Mouse (Mus musculus) heart, embryonic 13.5 days (tissue): ENCODE measurements around the gene Vars. TPM values are rescaled to one million over a fixed set of nuclear protein-coding genes. Genes with fewer than 3 reads are reported as not detected.
"Not testable (repeated sequence)": the region's sequence is repeated elsewhere in the genome, so short reads cannot be mapped to it uniquely, and the experiment has no call there.

Experiments used
- ATAC-seq: fragments of 200-750 bp; cut with Nextera tagmentation; 2 replicates; pipeline ENCODE4 v1.8.0; 2017; ENCODE audit warnings: moderate TSS enrichment; ENCODE audit not compliant: insufficient number of reproducible peaks, low FRiP score, low TSS enrichment; ENCODE audit errors: extremely low read depth
- H3K27ac ChIP-seq: fragments of 300-500 bp; sonication (generic); replicated peaks from 2 replicates; pipeline ENCODE4 v1.5.1; 2015; ENCODE audit warnings: moderate library complexity, mild to moderate bottlenecking, inconsistent platforms
- H3K27me3 ChIP-seq: fragments of 300-500 bp; sonication (generic); replicated peaks from 2 replicates; pipeline ENCODE4 v1.6.1; 2015; ENCODE audit warnings: mild to moderate bottlenecking, inconsistent platforms
- H3K36me3 ChIP-seq: fragments of 300-500 bp; sonication (generic); 2 replicates; pipeline ENCODE4 v1.6.1; 2015; ENCODE audit warnings: mild to moderate bottlenecking, inconsistent platforms
- H3K4me1 ChIP-seq: fragments of 300-500 bp; sonication (generic); 2 replicates; pipeline ENCODE4 v1.6.1; 2015; ENCODE audit warnings: inconsistent platforms
- H3K4me2 ChIP-seq: fragments of 300-500 bp; sonication (generic); 2 replicates; pipeline ENCODE4 v1.6.1; 2015; ENCODE audit warnings: inconsistent platforms, mild to moderate bottlenecking, moderate library complexity
- H3K4me3 ChIP-seq: fragments of 300-500 bp; sonication (generic); 2 replicates; pipeline ENCODE4 v1.5.1; 2015; ENCODE audit warnings: moderate library complexity, mild to moderate bottlenecking, inconsistent platforms
- H3K9ac ChIP-seq: fragments of 300-500 bp; sonication (generic); 2 replicates; pipeline ENCODE4 v1.6.1; 2015; ENCODE audit warnings: inconsistent platforms, mild to moderate bottlenecking, moderate library complexity
- H3K9me3 ChIP-seq: fragments of 300-500 bp; sonication (generic); 2 replicates; pipeline ENCODE4 v1.6.1; 2016; ENCODE audit warnings: inconsistent platforms
- WGBS: fragments of 180-500 bp; shearing (Covaris S2); methylation state at CpG from one replicate; pipeline ENCODE4 v1.1.7; 2015; ENCODE audit warnings: mixed read lengths; 5-methylcytosine and 5-hydroxymethylcytosine counted together
- polyA plus RNA-seq: library from polyadenylated mRNA; unstranded; fragments of >200 nt; fragmentation: Nextera tagmentation; extraction: Ambion mirVana; gene quantifications from 2 replicates; pipeline ENCODE4 v1.2.1, GENCODE M21; 2015

Vars gene
- 59.9 and 63.0 TPM in 2 replicates for polyA plus RNA-seq

GRCm38 (mm10) chr17:35000717-35001451 is at the start of gene Vars:
TSS of gene Vars (plus strand) at chr17:35000987.
- under 1% methylated on average over 83 of the region's 83 CpGs for WGBS
- H3K4me1 ChIP-seq, result peaks cover 64% of the 10 kb centered on the region

GRCm38 (mm10) chr17:34951636-34952377 is 49.0 kb upstream of the Vars start:
- WGBS, result under 1% methylated on average over 29 of the region's 29 CpGs
- Histone ChIP-seq H3K36me3 (peaks cover 23% of the 10 kb centered on the region), H3K27me3 (peaks cover 18% of the 10 kb centered on the region), H3K9ac (peak overlapping the region; percentile 99), H3K4me2 (peak overlapping the region; percentile 95), H3K4me3 (peak overlapping the region; percentile 83), H3K27ac (peak overlapping the region; percentile 87), H3K4me1 (peaks cover 18% of the 10 kb centered on the region), H3K9me3 (no peaks in the 10 kb centered on the region)
- no peak for ATAC-seq

More at GRCm38 (mm10) chr17:35000717-35001451, at the start of gene Vars:
- peak within 1 kb of the TSS; percentile 93 for H3K4me3 ChIP-seq
- peaks cover 49% of the 10 kb centered on the region for H3K36me3 ChIP-seq
- peak within 1 kb of the TSS; percentile 100 for H3K4me2 ChIP-seq
- peak within 1 kb of the TSS; percentile 99 for H3K9ac ChIP-seq
- no peaks in the 10 kb centered on the region for H3K9me3 ChIP-seq
- peak within 1 kb of the TSS; percentile 96 for H3K27ac ChIP-seq
- H3K27me3 ChIP-seq, result no peaks in the 10 kb centered on the region
- peak; percentile 85 for ATAC-seq

GRCm38 (mm10) chr17:34952378-34953040 is 48.3 kb upstream of the Vars start:
- H3K4me1 ChIP-seq, result peaks cover 18% of the 10 kb centered on the region
- peaks cover 21% of the 10 kb centered on the region for H3K27me3 ChIP-seq
- WGBS, result under 1% methylated on average over 23 of the region's 23 CpGs
- H3K4me2 ChIP-seq, result peak overlapping the region; percentile 95
- peak overlapping the region; percentile 99 for H3K9ac ChIP-seq
- H3K4me3 ChIP-seq, result peak overlapping the region; percentile 83
- peak; percentile 71; the same call in 1 of the 2 replicates for ATAC-seq
- peak overlapping the region; percentile 87 for H3K27ac ChIP-seq
- no peaks in the 10 kb centered on the region for H3K9me3 ChIP-seq
- peaks cover 23% of the 10 kb centered on the region for H3K36me3 ChIP-seq

- no peak for ATAC-seq
- Histone ChIP-seq H3K4me1 (peaks cover 18% of the 10 kb centered on the region), H3K27ac (no peak overlapping the region), H3K4me2 (peak overlapping the region; percentile 95; the same call in 1 of the 2 replicates), H3K4me3 (peak overlapping the region; percentile 83; the same call in 1 of the 2 replicates), H3K36me3 (peaks cover 23% of the 10 kb centered on the region), H3K9me3 (no peaks in the 10 kb centered on the region), H3K27me3 (peaks cover 21% of the 10 kb centered on the region), H3K9ac (no peak overlapping the region)
- 79% methylated on average over 3 of the region's 3 CpGs for WGBS
Measured at GRCm38 (mm10) chr17:34953258-34953657, 47.5 kb upstream of the Vars start.

- Histone ChIP-seq H3K27me3 (peaks cover 21% of the 10 kb centered on the region), H3K9me3 (no peaks in the 10 kb centered on the region), H3K36me3 (peaks cover 23% of the 10 kb centered on the region), H3K4me1 (peaks cover 18% of the 10 kb centered on the region), H3K4me2 (no peak overlapping the region), H3K4me3 (no peak overlapping the region), H3K27ac (no peak overlapping the region), H3K9ac (no peak overlapping the region)
- WGBS, result 90% methylated on average over 4 of the region's 4 CpGs
- ATAC-seq, result no peak
Measured at GRCm38 (mm10) chr17:34953904-34954303, 46.9 kb upstream of the Vars start.

- H3K27ac ChIP-seq, result no peak overlapping the region
- H3K9ac ChIP-seq, result no peak overlapping the region
- H3K9me3 ChIP-seq, result no peaks in the 10 kb centered on the region
- peaks cover 21% of the 10 kb centered on the region for H3K27me3 ChIP-seq
- no peak overlapping the region for H3K4me2 ChIP-seq
- peaks cover 17% of the 10 kb centered on the region for H3K36me3 ChIP-seq
- peaks cover 19% of the 10 kb centered on the region for H3K4me1 ChIP-seq
- no peak for ATAC-seq
- H3K4me3 ChIP-seq, result no peak overlapping the region
- 77% methylated on average over 4 of the region's 4 CpGs for WGBS
Measured at GRCm38 (mm10) chr17:34954831-34955230, 46.0 kb upstream of the Vars start.

- no peak overlapping the region for H3K9ac ChIP-seq
- peaks cover 14% of the 10 kb centered on the region for H3K4me1 ChIP-seq
- no peak overlapping the region for H3K4me3 ChIP-seq
- WGBS, result 68% methylated on average over 3 of the region's 3 CpGs
- no peaks in the 10 kb centered on the region for H3K9me3 ChIP-seq
- H3K4me2 ChIP-seq, result no peak overlapping the region
- no peak overlapping the region for H3K27ac ChIP-seq
- peaks cover 6% of the 10 kb centered on the region for H3K36me3 ChIP-seq
- ATAC-seq, result no peak
- H3K27me3 ChIP-seq, result peaks cover 21% of the 10 kb centered on the region
Measured at GRCm38 (mm10) chr17:34955884-34956283, 44.9 kb upstream of the Vars start.

GRCm38 (mm10) chr17:34956340-34956739 is 44.4 kb upstream of the Vars start:
- no peaks in the 10 kb centered on the region for H3K9me3 ChIP-seq
- H3K4me3 ChIP-seq, result no peak overlapping the region
- no peak overlapping the region for H3K9ac ChIP-seq
- H3K27me3 ChIP-seq, result peaks cover 23% of the 10 kb centered on the region
- H3K4me1 ChIP-seq, result peaks cover 10% of the 10 kb centered on the region
- ATAC-seq, result no peak
- H3K27ac ChIP-seq, result no peak overlapping the region
- H3K36me3 ChIP-seq, result peaks cover 2% of the 10 kb centered on the region
- H3K4me2 ChIP-seq, result no peak overlapping the region
- WGBS, result 34% methylated on average over 1 of the region's 1 CpGs

GRCm38 (mm10) chr17:34957291-34957690 is 43.5 kb upstream of the Vars start:
- H3K4me3 ChIP-seq, H3K27ac ChIP-seq, H3K9me3 ChIP-seq, ATAC-seq, H3K36me3 ChIP-seq, H3K9ac ChIP-seq, H3K4me1 ChIP-seq: not testable (repeated sequence)
- 11% methylated on average over 30 of the region's 40 CpGs for WGBS
- peaks cover 30% of the 10 kb centered on the region for H3K27me3 ChIP-seq
- peak overlapping the region; percentile 18; the same call in 1 of the 2 replicates for H3K4me2 ChIP-seq

GRCm38 (mm10) chr17:34957966-34958365 is 42.8 kb upstream of the Vars start:
- not testable (repeated sequence) for H3K9me3 ChIP-seq, H3K4me1 ChIP-seq, ATAC-seq, H3K9ac ChIP-seq, H3K36me3 ChIP-seq, H3K4me2 ChIP-seq, H3K4me3 ChIP-seq, H3K27ac ChIP-seq
- WGBS, result 19% methylated on average over 25 of the region's 40 CpGs
- H3K27me3 ChIP-seq, result peaks cover 34% of the 10 kb centered on the region

GRCm38 (mm10) chr17:34958734-34959129 is 42.1 kb upstream of the Vars start:
- WGBS, result 2% methylated on average over 18 of the region's 47 CpGs
- H3K4me1 ChIP-seq, H3K9ac ChIP-seq: not testable (repeated sequence)

More at GRCm38 (mm10) chr17:34958734-34959129, 42.1 kb upstream of the Vars start:
- ATAC-seq, result peak; percentile 9; the same call in 1 of the 2 replicates
- H3K27me3 ChIP-seq, result peaks cover 40% of the 10 kb centered on the region
- H3K9me3 ChIP-seq, H3K27ac ChIP-seq, H3K36me3 ChIP-seq: not testable (repeated sequence)
- H3K4me3 ChIP-seq, result peak overlapping the region; percentile 64
- peak overlapping the region; percentile 85 for H3K4me2 ChIP-seq
